Mouse (Mus musculus) ovary, postnatal 14 days (tissue): ENCODE results near the gene 2700081O15Rik.
A peak's percentile ranks its signal among the peaks of the same experiment; 100 is the strongest.

Experiments used
- DNase-seq: peaks from one replicate; pipeline ENCODE4 v3.0.0; 2022; ENCODE audit warnings: low spot score

The 2700081O15Rik gene

DNA sequence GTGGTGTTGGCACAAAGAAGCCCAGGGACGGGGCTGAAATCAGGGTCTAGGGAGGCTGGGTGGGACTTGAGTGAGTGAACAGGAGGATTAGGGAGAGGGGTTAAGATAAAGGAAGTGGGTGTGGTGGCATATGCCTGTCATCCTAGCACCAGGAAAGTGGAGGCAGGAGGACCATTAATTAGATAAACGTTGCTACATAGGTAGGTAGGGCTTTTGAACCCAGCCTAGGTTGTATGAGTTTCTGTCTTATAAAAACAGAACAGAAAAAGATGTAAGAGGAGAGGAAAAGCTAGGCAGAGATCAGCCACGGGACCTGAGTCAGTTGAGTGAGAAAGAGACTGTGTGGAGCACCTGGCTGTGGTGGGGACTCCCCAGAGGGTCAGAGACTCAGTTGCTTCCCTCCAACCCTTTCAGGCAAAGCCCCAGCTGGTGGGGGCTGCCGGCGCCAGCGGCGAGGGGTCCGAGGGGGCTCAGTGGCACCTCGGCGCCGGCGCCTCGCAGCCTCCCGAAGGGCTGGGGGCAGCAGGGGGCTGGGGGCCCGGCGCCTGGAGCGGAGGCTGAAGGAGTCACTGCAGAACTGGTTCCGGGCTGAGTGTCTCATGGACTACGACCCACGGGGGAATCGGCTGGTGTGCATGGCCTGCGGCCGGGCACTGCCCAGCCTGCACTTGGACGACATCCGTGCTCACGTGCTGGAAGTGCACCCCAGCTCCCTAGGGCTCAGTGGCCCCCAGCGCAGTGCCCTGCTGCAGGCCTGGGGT lies 3.6 kb downstream of the 2700081O15Rik start:
- no peak for DNase-seq

- DNase-seq = peak; percentile 30
These were observed 4.5 kb downstream of the 2700081O15Rik start for GRCm38 (mm10) chr19:7421602-7422591.

DNA sequence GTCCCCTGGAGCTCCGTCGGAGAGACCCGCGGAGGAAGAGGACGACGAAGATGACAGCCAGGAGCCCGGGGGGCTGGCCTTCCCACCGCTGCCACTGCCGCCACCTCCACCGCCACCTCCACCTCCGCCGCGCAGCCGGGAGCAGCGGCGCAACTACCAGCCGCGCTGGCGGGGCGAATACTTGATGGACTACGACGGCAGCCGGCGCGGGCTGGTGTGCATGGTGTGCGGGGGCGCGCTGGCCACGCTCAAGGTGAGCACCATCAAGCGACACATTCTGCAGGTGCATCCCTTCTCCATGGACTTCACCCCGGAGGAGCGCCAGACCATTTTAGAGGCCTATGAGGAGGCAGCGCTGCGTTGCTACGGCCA lies 5.2 kb downstream of the 2700081O15Rik start:
- no peak for DNase-seq

DNA sequence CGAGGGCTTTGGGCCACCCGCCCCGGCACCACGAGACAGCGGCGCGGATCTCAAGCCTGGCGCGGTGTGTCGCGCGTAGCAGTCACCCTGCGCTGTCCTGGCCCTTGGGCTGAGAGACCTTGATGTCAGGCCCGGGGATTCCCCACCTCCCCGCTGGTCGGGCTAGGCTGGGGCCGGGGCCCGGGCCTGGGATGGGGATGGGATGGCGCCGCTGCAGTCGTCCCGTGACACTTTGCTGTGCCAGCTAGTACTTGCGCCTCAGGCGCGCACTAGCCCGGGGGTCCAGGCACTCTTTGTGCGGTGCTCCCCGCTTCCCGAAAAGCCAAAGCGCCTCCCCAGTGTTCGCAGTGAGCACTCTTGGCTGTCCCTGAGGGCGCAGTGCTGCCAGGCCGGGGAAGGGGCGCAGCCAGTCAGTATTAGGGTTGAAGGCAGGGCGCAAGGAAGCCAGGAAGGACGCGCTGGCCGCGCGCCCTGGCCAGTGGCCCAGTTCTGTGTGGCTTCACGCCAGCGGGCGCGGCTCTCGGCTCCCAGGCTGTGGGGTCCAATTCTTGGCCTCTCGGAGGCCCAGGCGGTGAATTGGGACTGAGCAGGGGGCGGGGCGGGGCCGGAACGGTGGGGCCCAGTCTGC lies 5.7 kb downstream of the 2700081O15Rik start:
- peak; percentile 91 for DNase-seq

- DNase-seq = no peak
These were observed 6.2 kb downstream of the 2700081O15Rik start for GRCm38 (mm10) chr19:7423656-7424030.

DNA sequence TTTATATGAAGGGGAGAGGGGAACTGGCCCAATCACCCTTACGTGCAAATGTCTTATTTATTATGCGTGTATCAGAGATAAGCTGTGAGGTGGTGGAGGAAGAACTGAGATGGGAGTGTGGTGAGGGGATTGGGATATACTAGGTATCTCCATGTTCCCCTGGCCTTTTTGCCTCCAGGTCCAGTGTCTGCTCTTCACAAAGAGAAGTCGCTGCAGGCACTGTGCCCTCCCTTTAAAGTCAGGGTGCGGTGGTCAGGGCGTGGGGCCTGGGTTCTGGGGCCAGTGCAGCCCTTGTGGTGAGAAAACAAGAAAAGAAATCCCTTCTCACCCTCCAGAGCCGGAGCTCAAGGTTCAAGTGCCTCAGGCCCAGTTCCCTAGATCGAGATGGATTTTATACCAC lies 6.7 kb downstream of the 2700081O15Rik start:
- DNase-seq = no peak

- DNase-seq = no peak
These were observed 7.4 kb downstream of the 2700081O15Rik start for GRCm38 (mm10) chr19:7424590-7425397.

- no peak for DNase-seq
These were observed 8.0 kb downstream of the 2700081O15Rik start for GRCm38 (mm10) chr19:7425398-7425775.

GRCm38 (mm10) chr19:7434887-7435286 lies 17.5 kb downstream of the 2700081O15Rik start:
- no peak for DNase-seq

DNA sequence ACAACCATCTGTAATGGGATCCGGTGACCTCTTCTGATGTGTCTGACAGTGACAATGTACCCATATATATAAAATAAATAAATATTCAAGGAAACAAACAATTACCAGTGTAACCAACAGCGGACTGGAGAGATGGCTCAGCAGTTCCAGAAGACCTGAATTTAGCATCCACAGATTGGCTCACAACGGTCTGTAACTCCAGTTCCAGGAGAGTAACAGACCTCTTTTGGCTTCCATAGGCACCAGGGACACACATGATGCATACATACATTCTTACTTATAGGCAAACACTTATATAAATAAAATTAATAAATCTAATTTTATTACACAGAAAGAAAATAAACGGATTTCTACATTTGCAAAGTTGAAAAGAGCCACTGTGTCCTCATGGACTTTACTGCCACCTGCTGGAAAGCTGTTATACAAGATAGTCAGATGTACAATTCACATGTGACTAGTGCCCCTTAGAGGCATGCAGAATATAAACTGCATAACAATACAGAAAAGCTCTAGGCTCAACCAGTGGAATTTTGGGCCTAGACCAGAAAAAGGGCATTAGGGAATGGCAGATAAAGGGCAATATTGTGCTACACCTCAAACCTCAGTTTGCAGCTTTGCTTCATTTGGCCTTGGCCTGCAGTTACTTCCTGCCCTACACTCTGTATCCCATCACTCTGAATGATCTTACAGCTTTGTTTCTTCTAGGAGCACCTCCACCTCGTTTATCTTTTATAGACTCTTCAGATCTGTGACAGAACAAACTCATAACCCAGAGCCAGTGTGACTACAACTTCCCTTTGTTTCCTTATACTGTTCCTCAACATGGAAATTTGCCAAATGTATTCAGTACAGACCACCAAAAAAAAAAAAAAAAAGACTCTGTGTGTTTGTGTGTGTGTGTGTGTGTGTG lies 18.9 kb downstream of the 2700081O15Rik start:
- DNase-seq = peak; percentile 54

DNA sequence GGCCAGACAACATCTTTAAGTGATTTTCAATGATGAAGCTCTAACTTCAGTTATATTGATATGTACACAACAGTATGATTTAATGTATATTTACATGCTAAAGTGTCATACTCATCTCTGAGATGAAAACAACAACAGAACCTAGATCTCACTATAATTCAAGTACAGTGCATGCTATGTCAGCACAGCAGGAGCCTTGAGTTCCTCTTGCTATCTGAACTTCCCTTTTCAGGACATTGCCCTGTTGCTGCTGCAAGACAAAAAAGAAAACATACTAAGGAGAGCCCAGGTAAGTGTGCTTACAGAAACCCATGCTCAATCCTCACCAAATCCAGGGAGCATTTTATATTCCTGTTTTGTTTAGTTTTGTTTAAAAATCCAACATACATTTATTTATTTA lies 20.9 kb downstream of the 2700081O15Rik start:
- no peak for DNase-seq

DNA sequence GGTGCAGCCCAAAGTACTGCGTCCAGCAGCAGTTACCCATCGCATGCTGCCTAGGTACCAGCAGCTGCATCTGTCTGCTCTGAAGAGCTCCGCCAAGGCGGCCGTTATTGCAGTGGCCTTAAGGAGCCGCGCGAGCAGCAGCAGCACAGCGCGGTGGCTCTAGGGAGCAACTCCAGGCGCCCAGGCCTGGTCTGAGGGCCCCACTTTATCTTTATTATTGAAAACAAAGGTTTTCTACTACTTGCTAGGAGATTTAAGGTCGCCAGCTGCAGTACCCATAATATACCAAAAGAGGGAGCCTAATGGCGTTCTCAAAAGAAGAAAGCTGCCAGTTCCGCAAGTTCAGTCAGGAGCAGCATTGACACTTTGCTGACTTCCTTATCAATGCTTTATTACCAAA lies 24.1 kb downstream of the 2700081O15Rik start:
- DNase-seq = peak; percentile 58

- no peak for DNase-seq
These were observed 27.7 kb downstream of the 2700081O15Rik start for GRCm38 (mm10) chr19:7445105-7445504.

- no peak for DNase-seq
These were observed 28.2 kb downstream of the 2700081O15Rik start for GRCm38 (mm10) chr19:7445596-7445995.

DNA sequence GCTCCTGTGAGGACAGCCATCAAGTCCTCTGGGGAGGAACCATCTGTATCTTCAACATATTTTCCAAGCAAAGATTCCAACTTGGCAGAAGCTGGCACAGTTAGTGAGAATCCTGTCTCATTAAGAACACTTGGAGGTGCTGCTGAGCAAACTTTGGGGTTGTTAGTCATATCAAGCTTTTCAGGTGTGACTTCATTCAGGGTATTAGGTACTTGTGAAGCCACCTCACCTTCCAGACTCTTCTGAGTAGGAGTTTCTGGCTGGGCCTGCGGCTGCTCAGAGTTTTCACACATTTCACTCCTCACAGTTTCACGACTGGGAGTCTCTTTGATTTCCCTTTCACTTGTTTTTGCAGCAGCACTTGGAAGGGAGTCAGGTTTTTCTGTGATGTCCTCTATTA lies 39.4 kb downstream of the 2700081O15Rik start:
- no peak for DNase-seq

- no peak for DNase-seq
These were observed 41.5 kb downstream of the 2700081O15Rik start for GRCm38 (mm10) chr19:7458901-7459300.

- DNase-seq = no peak
These were observed 41.9 kb downstream of the 2700081O15Rik start for GRCm38 (mm10) chr19:7459370-7459769.

DNA sequence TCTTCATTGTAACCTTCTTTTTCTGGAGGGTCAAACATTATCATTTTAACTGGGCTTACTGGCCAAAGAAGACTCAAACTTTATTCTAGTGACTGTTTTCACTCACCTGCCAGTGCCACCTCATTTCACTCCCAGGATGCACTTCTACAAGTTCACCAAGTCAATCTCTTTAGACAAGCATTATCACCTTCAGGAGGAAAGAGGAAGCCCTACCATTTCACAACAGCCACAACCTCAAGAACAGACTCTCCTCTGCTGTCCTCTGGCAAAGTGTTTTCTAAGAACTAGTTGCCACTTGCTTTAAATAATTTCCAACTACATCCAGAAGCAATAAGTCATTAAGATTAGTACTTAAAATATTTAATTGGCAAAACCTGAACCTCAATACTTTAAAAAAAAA lies 50.5 kb downstream of the 2700081O15Rik start:
- no peak for DNase-seq

DNA sequence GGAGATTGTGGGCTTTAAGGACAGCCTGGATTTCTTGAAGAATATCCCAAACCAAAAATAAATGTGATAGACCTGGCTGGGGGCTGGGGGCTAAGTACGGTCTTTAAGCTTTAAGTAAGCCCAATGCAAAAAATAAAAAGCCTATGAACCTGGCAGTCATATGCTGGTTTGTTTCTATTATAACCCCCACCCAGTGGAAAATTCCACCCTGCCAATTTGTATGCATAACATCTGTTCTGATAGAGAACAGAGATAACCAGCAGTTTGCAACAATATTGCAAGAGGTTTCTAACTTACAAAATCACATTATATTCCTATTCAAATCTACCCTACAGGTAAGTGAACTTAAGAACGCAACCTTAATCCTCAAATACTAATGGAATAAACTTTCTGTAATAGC lies 53.2 kb downstream of the 2700081O15Rik start:
- DNase-seq = no peak
